Mouse (Mus musculus): ENCODE measurements around the gene Cldnd2.
"Not testable (repeated sequence)": the region's sequence is repeated elsewhere in the genome, so short reads cannot be mapped to it uniquely, and the experiment has no call there.

Cldnd2 gene

GRCm38 (mm10) chr7:43440482-43440881 lies at the start of gene Cldnd2:
Gene Cldnd2, plus strand, starts transcription at chr7:43440782.
- DNase-seq: no peak

- DNase-seq: no peak
Measured at GRCm38 (mm10) chr7:43392349-43393121, 48.0 kb upstream of the Cldnd2 start.

- no peak for DNase-seq
Measured at GRCm38 (mm10) chr7:43399501-43399900, 41.1 kb upstream of the Cldnd2 start.

- no peak for DNase-seq
Measured at GRCm38 (mm10) chr7:43402718-43403117, 37.9 kb upstream of the Cldnd2 start.

- no peak for DNase-seq
Measured at GRCm38 (mm10) chr7:43407573-43407972, 33.0 kb upstream of the Cldnd2 start.

GRCm38 (mm10) chr7:43408131-43408553 lies 32.4 kb upstream of the Cldnd2 start, which contains the start of gene Siglecg:
Gene Siglecg, plus strand, starts transcription at chr7:43408204.
- no peak for DNase-seq

GRCm38 (mm10) chr7:43409084-43409483 lies 31.5 kb upstream of the Cldnd2 start:
- DNase-seq: no peak

- not testable (repeated sequence) for DNase-seq
Measured at GRCm38 (mm10) chr7:43411724-43412123, 28.9 kb upstream of the Cldnd2 start.

- DNase-seq: no peak
Measured at GRCm38 (mm10) chr7:43417298-43417697, 23.3 kb upstream of the Cldnd2 start.

GRCm38 (mm10) chr7:43422995-43423617 lies 17.5 kb upstream of the Cldnd2 start:
- DNase-seq: peak; percentile 84

- DNase-seq: no peak
Measured at GRCm38 (mm10) chr7:43423991-43424625, 16.5 kb upstream of the Cldnd2 start.

- no peak for DNase-seq
Measured at GRCm38 (mm10) chr7:43427406-43427805, 13.2 kb upstream of the Cldnd2 start, which contains the start of gene Lim2. Gene Lim2, plus strand, starts transcription at chr7:43427670.

GRCm38 (mm10) chr7:43429500-43429899 lies 11.1 kb upstream of the Cldnd2 start:
- DNase-seq: no peak

- no peak for DNase-seq
Measured at GRCm38 (mm10) chr7:43432891-43433290, 7.7 kb upstream of the Cldnd2 start.

GRCm38 (mm10) chr7:43434676-43435075 lies 5.9 kb upstream of the Cldnd2 start:
- no peak for DNase-seq

- DNase-seq: no peak
Measured at GRCm38 (mm10) chr7:43436341-43437255, 4.0 kb upstream of the Cldnd2 start, which contains the start of gene Nkg7. Gene Nkg7, plus strand, starts transcription at chr7:43437073.

GRCm38 (mm10) chr7:43438611-43439010 lies 2.0 kb upstream of the Cldnd2 start:
- DNase-seq: no peak

GRCm38 (mm10) chr7:43441071-43441470 lies 489 bp downstream of the Cldnd2 start:
- no peak for DNase-seq

- DNase-seq: no peak
Measured at GRCm38 (mm10) chr7:43442684-43443083, 2.1 kb downstream of the Cldnd2 start.

GRCm38 (mm10) chr7:43443126-43443916 lies 2.7 kb downstream of the Cldnd2 start:
- peak; percentile 48 to 49 for DNase-seq

- DNase-seq: peak; percentile 93 to 94
Measured at GRCm38 (mm10) chr7:43443917-43444293, 3.3 kb downstream of the Cldnd2 start, which contains the start of the genes Etfb and Gm45233. Gene Etfb, plus strand, starts transcription at chr7:43444083. Gene Gm45233, plus strand, starts transcription at chr7:43444128.

Measured in cerebellum, postnatal 36 days (tissue).